Mouse (Mus musculus): ENCODE measurements at regions not wholly inside any gene's neighbourhood (a gene's known extent, or its start where the extent isn't known, plus 50 kb on each side); places are given as distances from the start of the nearest gene placed in this dataset.

DNA sequence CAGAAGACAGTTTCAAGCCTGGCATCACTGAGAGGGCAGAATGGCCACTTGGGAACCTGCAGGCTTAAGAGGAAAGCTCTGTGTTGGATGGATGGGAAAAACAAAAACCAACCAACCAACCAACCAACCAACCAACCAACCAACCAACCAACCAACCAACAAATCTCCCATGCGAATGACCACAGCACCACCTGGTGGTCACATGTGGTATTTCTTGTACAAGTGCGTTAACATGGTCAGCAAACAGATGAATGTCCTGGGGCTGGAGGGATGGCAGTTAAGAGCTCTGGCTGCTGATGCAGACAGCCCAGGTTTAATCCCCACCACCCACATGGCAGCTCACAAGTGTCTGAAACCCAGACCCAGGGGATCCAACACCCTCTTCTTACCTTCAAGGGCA is 52.7 kb upstream of the Top1 start:
- Histone ChIP-seq H3K4me1 (peaks cover 9% of the 10 kb centered on the region), H3K36me3 (replicated peaks) (no peaks in the 10 kb centered on the region), H3K9ac (no peak overlapping the region), H3K4me2 (no peak overlapping the region), H3K27me3 (replicated peaks) (0 out of 2 replicates have a peak, but pooled peaks cover 7% of the 10 kb centered on the region), H3K27ac (no peak overlapping the region), H3K4me3 (no peak overlapping the region), H3K9me3 (no peaks in the 10 kb centered on the region)
- no peak for ATAC-seq (replicated peaks)
- WGBS = 0% methylated on average over 2 of the region's 2 CpGs

Measured in midbrain, embryonic 15.5 days (tissue).